Mouse (Mus musculus): ENCODE measurements around the gene Kif5a. TPM values are rescaled to one million over a fixed set of nuclear protein-coding genes. Genes with fewer than 3 reads are reported as not detected.
A peak's percentile ranks its signal among the peaks of the same experiment; 100 is the strongest.

Gene Kif5a
- polyA plus RNA-seq, 1 experiment from 2014 or later, result 3.7 TPM

DNA sequence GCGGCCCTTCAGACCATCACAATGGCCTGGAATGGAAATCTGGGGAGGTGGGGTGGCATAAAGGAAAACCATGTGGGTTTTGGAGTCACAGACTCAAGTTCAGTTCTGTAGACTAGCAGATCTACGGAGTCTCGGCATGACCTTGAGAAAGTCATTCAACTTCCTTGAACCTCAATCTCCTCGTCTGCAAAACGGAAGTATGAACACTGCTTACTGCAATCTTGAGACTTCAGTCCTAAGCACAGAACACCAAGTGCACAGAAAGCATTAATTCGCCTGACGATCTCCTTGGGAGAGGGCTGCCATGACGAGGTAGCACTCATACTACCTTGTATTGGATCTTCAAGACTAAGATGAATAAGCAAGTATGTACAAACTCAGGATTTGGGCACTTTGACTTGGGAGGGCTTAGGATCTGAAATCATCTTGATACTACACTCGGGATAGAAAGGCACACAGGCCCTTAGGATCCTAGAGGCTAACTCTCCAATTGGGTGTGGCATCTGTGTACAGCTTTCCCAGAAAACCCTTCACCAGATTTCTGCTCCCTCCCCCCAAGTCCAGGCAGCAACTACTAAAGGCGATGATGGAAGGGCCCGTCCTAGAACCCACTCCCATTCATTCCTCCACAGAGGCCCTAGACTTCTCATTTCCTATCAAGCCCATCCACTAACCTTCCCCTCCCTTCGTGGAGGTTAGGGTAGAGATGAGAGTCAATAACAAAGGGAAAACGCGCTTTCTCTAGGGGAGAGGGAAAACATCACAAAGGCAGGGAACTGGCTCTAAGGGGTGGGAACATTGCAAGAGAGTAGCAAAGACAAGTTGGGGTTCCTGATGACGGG, 1.2 kb downstream of the Kif5a start:
- no peak overlapping the region for H3K9ac ChIP-seq (ENCODE audit: low read depth, low read length)
- H3K27ac ChIP-seq (ENCODE audit: low read depth, low read length), result no peak overlapping the region
- no peaks in the 10 kb centered on the region for H3K36me3 ChIP-seq (ENCODE audit: control insufficient read depth, insufficient read depth)
- no peaks in the 10 kb centered on the region for H3K4me1 ChIP-seq (replicated peaks; ENCODE audit: control insufficient read depth, insufficient read depth, low read length)
- ATAC-seq, result no peak
- no peak overlapping the region for H3K4me3 ChIP-seq (ENCODE audit: low read depth, low read length)
- no peaks in the 10 kb centered on the region for H3K9me3 ChIP-seq (ENCODE audit: control insufficient read depth)
- H3K4me2 ChIP-seq (replicated peaks; ENCODE audit: low read depth), result no peak overlapping the region
- no peak for TF ChIP-seq CTCF (IDR thresholded peaks at IDR 0.05; ENCODE audit: low read depth)
- WGBS, result 65% methylated on average over 15 of the region's 15 CpGs
- peaks cover 22% of the 10 kb centered on the region for H3K27me3 ChIP-seq (replicated peaks; ENCODE audit: control insufficient read depth, insufficient read depth, low read length)

GRCm38 (mm10) chr10:127258489-127258888, 4.7 kb downstream of the Kif5a start:
- ATAC-seq, result no peak
- WGBS, result 83% methylated on average over 8 of the region's 8 CpGs
- H3K4me3 ChIP-seq (ENCODE audit: low read depth, low read length), result no peak overlapping the region
- no peaks in the 10 kb centered on the region for H3K4me1 ChIP-seq (replicated peaks; ENCODE audit: control insufficient read depth, insufficient read depth, low read length)
- H3K36me3 ChIP-seq (ENCODE audit: control insufficient read depth, insufficient read depth), result no peaks in the 10 kb centered on the region
- no peak overlapping the region for H3K4me2 ChIP-seq (replicated peaks; ENCODE audit: low read depth)
- peaks cover 13% of the 10 kb centered on the region for H3K27me3 ChIP-seq (replicated peaks; ENCODE audit: control insufficient read depth, insufficient read depth, low read length)
- no peak for TF ChIP-seq CTCF (IDR thresholded peaks at IDR 0.05; ENCODE audit: low read depth)
- H3K9ac ChIP-seq (ENCODE audit: low read depth, low read length), result no peak overlapping the region
- no peaks in the 10 kb centered on the region for H3K9me3 ChIP-seq (ENCODE audit: control insufficient read depth)
- H3K27ac ChIP-seq (ENCODE audit: low read depth, low read length), result no peak overlapping the region

DNA sequence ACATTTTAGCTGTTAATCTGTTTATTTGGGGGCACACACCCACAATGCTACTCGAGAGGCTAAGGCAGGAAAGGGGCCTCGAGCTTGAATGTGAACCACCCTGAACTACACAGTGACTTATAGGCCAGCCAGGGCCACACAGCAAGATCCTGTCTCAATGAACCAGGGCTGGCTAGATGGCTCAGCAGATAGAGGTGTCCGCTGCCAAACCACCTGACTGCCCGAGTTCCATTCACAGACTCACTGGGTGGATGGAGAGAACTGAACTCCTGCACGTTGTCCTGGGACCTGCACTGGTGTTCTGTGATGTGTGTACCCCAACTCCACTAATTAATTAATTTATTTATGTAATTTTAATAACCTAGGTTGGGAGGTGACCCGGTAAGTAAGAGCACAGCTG, 5.4 kb downstream of the Kif5a start:
- H3K27me3 ChIP-seq (replicated peaks; ENCODE audit: control insufficient read depth, insufficient read depth, low read length), result peaks cover 8% of the 10 kb centered on the region
- no peak overlapping the region for H3K4me2 ChIP-seq (replicated peaks; ENCODE audit: low read depth)
- no peak overlapping the region for H3K4me3 ChIP-seq (ENCODE audit: low read depth, low read length)
- no peak for ATAC-seq
- H3K36me3 ChIP-seq (ENCODE audit: control insufficient read depth, insufficient read depth), result no peaks in the 10 kb centered on the region
- H3K9me3 ChIP-seq (ENCODE audit: control insufficient read depth), result no peaks in the 10 kb centered on the region
- no peak overlapping the region for H3K27ac ChIP-seq (ENCODE audit: low read depth, low read length)
- TF ChIP-seq CTCF (IDR thresholded peaks at IDR 0.05; ENCODE audit: low read depth), result no peak
- H3K9ac ChIP-seq (ENCODE audit: low read depth, low read length), result no peak overlapping the region
- 79% methylated on average over 6 of the region's 6 CpGs for WGBS
- H3K4me1 ChIP-seq (replicated peaks; ENCODE audit: control insufficient read depth, insufficient read depth, low read length), result no peaks in the 10 kb centered on the region

DNA sequence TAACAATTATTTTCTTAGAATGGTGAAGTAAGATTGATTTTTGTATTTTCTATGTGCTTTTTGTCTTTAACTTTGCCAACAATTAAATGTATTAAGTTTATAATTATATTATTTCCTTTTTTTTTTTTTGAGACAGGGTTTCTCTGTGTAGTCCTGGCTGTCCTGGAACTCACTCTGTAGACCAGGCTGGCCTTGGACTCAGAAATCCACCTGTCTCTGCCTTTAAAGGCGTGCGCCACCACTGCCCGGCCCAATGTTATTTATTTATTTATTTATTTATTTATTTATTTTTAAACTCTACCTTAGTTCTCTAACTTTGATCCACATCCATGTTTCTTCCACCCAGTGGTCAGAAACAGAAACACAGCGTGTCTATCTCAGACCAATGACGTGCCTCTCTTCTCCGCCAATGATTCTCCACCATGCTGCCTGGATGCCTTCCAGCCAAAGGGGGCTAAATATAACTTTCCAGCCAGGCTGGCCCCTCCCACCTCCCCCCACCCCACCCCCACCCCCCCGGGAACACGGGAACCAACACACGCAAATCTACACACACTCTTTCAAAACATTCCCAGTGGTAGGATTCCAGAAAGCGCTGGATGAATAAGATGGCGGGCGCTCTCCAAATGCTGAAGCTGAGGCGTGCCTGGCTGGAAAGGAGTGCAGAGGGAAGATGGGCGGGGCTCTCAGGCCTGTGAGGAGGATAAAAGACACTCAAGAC, 7.4 kb downstream of the Kif5a start:
- H3K27me3 ChIP-seq (replicated peaks; ENCODE audit: control insufficient read depth, insufficient read depth, low read length), result no peaks in the 10 kb centered on the region
- TF ChIP-seq CTCF (IDR thresholded peaks at IDR 0.05; ENCODE audit: low read depth), result peak; percentile 24; the same call in 1 of the 2 replicates
- H3K27ac ChIP-seq (ENCODE audit: low read depth, low read length), result no peak overlapping the region
- peak; percentile 73 for ATAC-seq
- no peak overlapping the region for H3K9ac ChIP-seq (ENCODE audit: low read depth, low read length)
- no peak overlapping the region for H3K4me2 ChIP-seq (replicated peaks; ENCODE audit: low read depth)
- H3K9me3 ChIP-seq (ENCODE audit: control insufficient read depth), result no peaks in the 10 kb centered on the region
- H3K4me1 ChIP-seq (replicated peaks; ENCODE audit: control insufficient read depth, insufficient read depth, low read length), result no peaks in the 10 kb centered on the region
- no peaks in the 10 kb centered on the region for H3K36me3 ChIP-seq (ENCODE audit: control insufficient read depth, insufficient read depth)
- WGBS, result 20% methylated on average over 14 of the region's 14 CpGs
- no peak overlapping the region for H3K4me3 ChIP-seq (ENCODE audit: low read depth, low read length)

DNA sequence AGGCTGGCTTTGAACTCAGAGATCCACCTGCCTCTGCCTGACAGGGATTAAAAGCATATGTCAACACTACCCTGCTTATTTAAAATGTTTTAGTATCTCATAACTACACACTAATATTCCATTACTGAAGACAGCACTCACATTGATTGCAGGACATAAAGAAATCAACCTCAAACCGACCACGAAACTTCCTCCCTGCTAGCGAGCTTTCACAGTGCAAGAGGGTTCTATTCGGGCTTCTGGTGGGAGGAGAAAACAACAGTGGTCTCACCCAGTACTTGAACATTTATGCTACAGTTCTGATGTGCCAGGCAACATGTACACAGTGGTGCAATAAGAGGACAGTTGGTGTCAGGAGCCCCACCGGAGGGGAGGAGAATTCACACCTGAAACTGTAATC, 12.3 kb downstream of the Kif5a start:
- no peak for ATAC-seq
- TF ChIP-seq CTCF (IDR thresholded peaks at IDR 0.05; ENCODE audit: low read depth), result no peak
- WGBS, result 79% methylated on average over 5 of the region's 5 CpGs

DNA sequence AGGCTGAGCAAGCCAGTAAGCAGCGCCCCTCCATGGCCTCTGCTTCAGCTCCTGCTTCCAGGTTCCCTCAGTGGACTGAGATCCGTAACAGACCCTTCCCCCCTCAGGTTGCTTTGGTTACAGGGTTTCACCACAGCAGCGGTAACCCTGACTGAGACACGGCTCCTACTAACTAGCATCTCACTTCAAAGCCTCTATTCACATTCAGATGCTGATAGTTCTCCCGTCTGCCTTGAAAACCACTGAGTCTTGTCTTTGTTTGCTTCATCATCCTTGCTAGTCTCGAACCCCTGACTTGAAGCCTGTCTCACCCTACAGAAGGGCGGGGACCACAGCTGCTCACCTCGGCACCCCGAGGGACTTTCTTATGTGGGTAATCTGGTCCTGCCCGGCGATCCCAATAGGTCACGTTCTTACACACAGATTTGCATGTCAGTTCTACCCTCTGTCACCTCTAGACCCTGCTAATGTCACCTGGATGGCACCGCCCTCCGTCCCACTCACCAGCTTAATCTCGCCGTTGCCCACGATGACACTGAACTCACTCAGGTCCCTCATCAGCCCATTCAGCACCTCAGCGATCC, 24.8 kb downstream of the Kif5a start:
- WGBS, result 61% methylated on average over 18 of the region's 18 CpGs
- no peak overlapping the region for H3K4me2 ChIP-seq (replicated peaks; ENCODE audit: low read depth)
- no peak for ATAC-seq
- no peaks in the 10 kb centered on the region for H3K4me1 ChIP-seq (replicated peaks; ENCODE audit: control insufficient read depth, insufficient read depth, low read length)
- H3K9me3 ChIP-seq (ENCODE audit: control insufficient read depth), result no peaks in the 10 kb centered on the region
- no peak overlapping the region for H3K4me3 ChIP-seq (ENCODE audit: low read depth, low read length)
- H3K27me3 ChIP-seq (replicated peaks; ENCODE audit: control insufficient read depth, insufficient read depth, low read length), result peaks cover 3% of the 10 kb centered on the region; the same call in 1 of the 2 replicates
- no peak overlapping the region for H3K9ac ChIP-seq (ENCODE audit: low read depth, low read length)
- TF ChIP-seq CTCF (IDR thresholded peaks at IDR 0.05; ENCODE audit: low read depth), result no peak
- H3K36me3 ChIP-seq (ENCODE audit: control insufficient read depth, insufficient read depth), result no peaks in the 10 kb centered on the region
- no peak overlapping the region for H3K27ac ChIP-seq (ENCODE audit: low read depth, low read length)

More for the DNA sequence above, 12.3 kb downstream of the Kif5a start:
- no peak overlapping the region for H3K4me3 ChIP-seq (ENCODE audit: low read depth, low read length)
- H3K4me2 ChIP-seq (replicated peaks; ENCODE audit: low read depth), result no peak overlapping the region
- no peak overlapping the region for H3K27ac ChIP-seq (ENCODE audit: low read depth, low read length)
- H3K4me1 ChIP-seq (replicated peaks; ENCODE audit: control insufficient read depth, insufficient read depth, low read length), result no peaks in the 10 kb centered on the region
- H3K9me3 ChIP-seq (ENCODE audit: control insufficient read depth), result no peaks in the 10 kb centered on the region
- no peak overlapping the region for H3K9ac ChIP-seq (ENCODE audit: low read depth, low read length)
- no peaks in the 10 kb centered on the region for H3K27me3 ChIP-seq (replicated peaks; ENCODE audit: control insufficient read depth, insufficient read depth, low read length)
- no peaks in the 10 kb centered on the region for H3K36me3 ChIP-seq (ENCODE audit: control insufficient read depth, insufficient read depth)

Measured in intestine, postnatal 0 days (tissue).